Comparison of ENCODE assay signal across 29 mouse cellular contexts in the genomic region with DNA sequence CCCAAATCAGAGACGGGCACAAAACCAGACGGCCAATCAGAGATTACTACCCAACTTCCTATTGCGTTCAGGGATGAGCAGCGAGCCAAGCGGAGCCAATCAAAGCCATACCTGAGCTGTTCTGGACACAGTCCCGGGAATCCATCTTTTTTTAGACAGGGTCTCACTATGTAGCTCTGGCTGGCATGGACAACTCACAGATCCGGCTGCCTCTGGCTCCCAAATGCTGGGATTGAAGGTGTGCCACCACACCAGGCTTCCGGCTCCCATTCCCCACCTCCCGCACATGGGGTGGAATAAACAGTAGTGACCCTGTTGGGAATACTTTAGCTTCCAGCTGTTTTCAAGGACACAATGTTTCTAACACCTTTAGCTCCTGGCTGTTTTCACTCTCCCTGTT. TPM values are rescaled to one million over a fixed set of nuclear protein-coding genes. Genes with fewer than 3 reads are reported as not detected.
DNase-seq lines count a peak whose midpoint lies in the region; ATAC-seq and TF ChIP-seq lines count a peak whose summit lies in the region.
"Had no signal": no experiment of that assay in that cellular context is flagged by ENCODE, and none has a peak within 500 bp of the region (broad histone marks: within the 10 kb centered on the region; RNA-seq: fewer than 3 reads in every experiment).

No protein-coding gene starts in this region.

- ATAC-seq in forebrain, embryonic 14.5 days: no peak
- no peak for ATAC-seq in forebrain, embryonic 16.5 days
- ATAC-seq: activated CD4-positive, CD25-positive, alpha-beta regulatory T cell, adult 4 months; forebrain, postnatal 0 days; hindbrain, embryonic 16.5 days had no signal

- H3K9ac ChIP-seq in forebrain, embryonic 14.5 days (ENCODE audit: low read length): no peak overlapping the region
- H3K9ac ChIP-seq in forebrain, embryonic 16.5 days (replicated peaks; ENCODE audit: low read depth, low read length): no peak overlapping the region
- H3K9ac ChIP-seq: forebrain, postnatal 0 days; kidney, embryonic 15.5 days had no signal

- no peak overlapping the region for H3K4me2 ChIP-seq in forebrain, embryonic 14.5 days (ENCODE audit: low read length)
- H3K4me2 ChIP-seq in forebrain, embryonic 16.5 days (ENCODE audit: low read length): no peak overlapping the region
- H3K4me2 ChIP-seq: kidney, embryonic 15.5 days; liver, embryonic 11.5 days had no signal

- no peak overlapping the region for H3K4me3 ChIP-seq in forebrain, embryonic 14.5 days (ENCODE audit: low read depth, low read length)
- no peak overlapping the region for H3K4me3 ChIP-seq in forebrain, embryonic 16.5 days (replicated peaks; ENCODE audit: low read length)
- H3K4me3 ChIP-seq in heart, embryonic 10.5 days: no peak overlapping the region
- H3K4me3 ChIP-seq: forebrain, embryonic 10.5 days; hindbrain, embryonic 10.5 days; kidney, embryonic 15.5 days; layer of hippocampus, adult 2 months; left cerebral cortex, adult 2 months had no signal

- TF ChIP-seq CTCF in brain, embryonic 14.5 days (IDR thresholded peaks at IDR 0.05; ENCODE audit: borderline replicate concordance, extremely low read depth, insufficient read depth, insufficient read length): no peak

- no peaks in the 10 kb centered on the region for H3K36me3 ChIP-seq in forebrain, embryonic 14.5 days (ENCODE audit: control insufficient read depth, insufficient read depth, low read length)
- no peaks in the 10 kb centered on the region for H3K36me3 ChIP-seq in forebrain, embryonic 16.5 days (ENCODE audit: control insufficient read depth, insufficient read depth)
- H3K36me3 ChIP-seq in heart, embryonic 10.5 days: no peaks in the 10 kb centered on the region
- H3K36me3 ChIP-seq: forebrain, embryonic 10.5 days; hindbrain, embryonic 10.5 days; kidney, embryonic 15.5 days had no signal

- H3K27me3 ChIP-seq in forebrain, embryonic 14.5 days (replicated peaks; ENCODE audit: control insufficient read depth, insufficient read depth, low read length): no peaks in the 10 kb centered on the region
- peaks cover 2% of the 10 kb centered on the region; the same call in 1 of the 2 replicates for H3K27me3 ChIP-seq in forebrain, embryonic 16.5 days (replicated peaks; ENCODE audit: control insufficient read depth, insufficient read depth, low read length)
- peaks cover 21% of the 10 kb centered on the region for H3K27me3 ChIP-seq in heart, embryonic 10.5 days (ENCODE audit: insufficient read depth, poor library complexity, severe bottlenecking)

- no peak for TF ChIP-seq POLR2A in brain, embryonic 14.5 days (IDR thresholded peaks at IDR 0.05; ENCODE audit: borderline replicate concordance, extremely low read depth, insufficient read depth, insufficient read length, poor library complexity, severe bottlenecking)

- H3K9me3 ChIP-seq in forebrain, embryonic 14.5 days (replicated peaks; ENCODE audit: control insufficient read depth, low read length): no peaks in the 10 kb centered on the region
- H3K9me3 ChIP-seq in forebrain, embryonic 16.5 days (ENCODE audit: control insufficient read depth, low read length): no peaks in the 10 kb centered on the region
- H3K9me3 ChIP-seq in heart, embryonic 10.5 days: no peaks in the 10 kb centered on the region
- H3K9me3 ChIP-seq: forebrain, embryonic 10.5 days; hindbrain, embryonic 10.5 days; kidney, embryonic 15.5 days had no signal

- H3K27ac ChIP-seq in forebrain, embryonic 14.5 days (ENCODE audit: low read depth, low read length): no peak overlapping the region
- no peak overlapping the region for H3K27ac ChIP-seq in forebrain, embryonic 16.5 days (ENCODE audit: low read length)
- H3K27ac ChIP-seq in heart, embryonic 10.5 days: no peak overlapping the region
- H3K27ac ChIP-seq: forebrain, embryonic 10.5 days; hindbrain, embryonic 10.5 days; kidney, embryonic 15.5 days; layer of hippocampus, adult 2 months; left cerebral cortex, adult 2 months had no signal

- 76% methylated on average over 9 of the region's 9 CpGs for WGBS in forebrain, embryonic 14.5 days
- WGBS in forebrain, embryonic 16.5 days: 75% methylated on average over 9 of the region's 9 CpGs
- 69% methylated on average over 9 of the region's 9 CpGs for WGBS in heart, embryonic 10.5 days

- peak; percentile 10 for DNase-seq in forebrain, embryonic 14.5 days (ENCODE audit: low spot score)
- peak; percentile 41 to 51 for DNase-seq in heart, postnatal 10 days
- DNase-seq in heart, embryonic 10.5 days (ENCODE audit: low spot score): no peak
- peak; percentile 26 for DNase-seq in brain, embryonic 14.5 days (ENCODE audit: low read depth)
- peak; percentile 43 for DNase-seq in testis, postnatal 10 days (ENCODE audit: low spot score)
- DNase-seq in left cerebral cortex, postnatal 4 days: no peak
- no peak for DNase-seq in adrenal gland, postnatal 14 days
- DNase-seq: adrenal gland, adult 2 months; cerebellum, adult 8-10 months; cerebellum, postnatal 25 days; forebrain, postnatal 0 days; gastrocnemius, postnatal 14 days; kidney, adult 18-20 months; lung, adult 2 months; lung, postnatal 10 days; midbrain, embryonic 14.5 days; retina, postnatal 1 day; right cerebral cortex, postnatal 14 days; thymus, postnatal 14 days had no signal

- intact Hi-C loops in heart, postnatal 10 days (cut with DNase I): loop anchor here (10.0 kb wide), 1 partner anchor 265 kb away; no protein-coding TSS in a partner anchor
- intact Hi-C loops in left cerebral cortex, postnatal 4 days (cut with DNase I): no loop called here

- peaks cover 7% of the 10 kb centered on the region; the same call in 1 of the 2 replicates for H3K4me1 ChIP-seq in forebrain, embryonic 14.5 days (ENCODE audit: control insufficient read depth, insufficient read depth, low read length)
- peaks cover 4% of the 10 kb centered on the region; the same call in 1 of the 2 replicates for H3K4me1 ChIP-seq in forebrain, embryonic 16.5 days (replicated peaks; ENCODE audit: control insufficient read depth, insufficient read depth, low read length)
- H3K4me1 ChIP-seq in heart, embryonic 10.5 days: peaks cover 11% of the 10 kb centered on the region

RNA-seq across cellular contexts. Expression of gene Fzd9, which starts 29.2 kb away (rescaled TPM):
- 11.4 and 12.4 TPM in 2 replicates for polyA plus RNA-seq in forebrain, embryonic 14.5 days (2014; fragmentation: Nextera tagmentation; extraction: Ambion mirVana)
- polyA plus RNA-seq in forebrain, embryonic 16.5 days (2015; fragmentation: Nextera tagmentation; extraction: Ambion mirVana): 11.9 and 12.4 TPM in 2 replicates
- under 1 TPM; 0.55 to 0.84 TPM for total RNA-seq in heart, postnatal 10 days (2021)
- 4.5 and 7.2 TPM in 2 replicates for polyA plus RNA-seq in heart, embryonic 10.5 days (2016; fragmentation: Nextera tagmentation; extraction: Ambion mirVana)
- 17.6 and 20.9 TPM in 2 replicates for polyA plus RNA-seq in brain, embryonic 14.5 days (2012; rRNA removed)
- 10 to 100 TPM; 15.3 to 17.9 TPM for total RNA-seq in left cerebral cortex, postnatal 4 days (2021)
- 2.7 and 3.0 TPM in 2 replicates for total RNA-seq in adrenal gland, postnatal 14 days (2021)
- total RNA-seq: monocyte, adult 5-6 weeks had no signal
- polyA plus RNA-seq: activated CD4-positive, CD25-positive, alpha-beta regulatory T cell, adult 4 months had no signal

Comparison
In these comparisons a context has a peak if more than half of its experiments do, and no peak if none do; other contexts are left out.
1. DNase-seq: peak in forebrain, embryonic 14.5 days (single experiment), heart, postnatal 10 days (2 of 2), brain, embryonic 14.5 days (single experiment) and testis, postnatal 10 days (single experiment); none in heart, embryonic 10.5 days (single experiment), left cerebral cortex, postnatal 4 days (single experiment) and adrenal gland, postnatal 14 days (single experiment).